In the genomic region with DNA sequence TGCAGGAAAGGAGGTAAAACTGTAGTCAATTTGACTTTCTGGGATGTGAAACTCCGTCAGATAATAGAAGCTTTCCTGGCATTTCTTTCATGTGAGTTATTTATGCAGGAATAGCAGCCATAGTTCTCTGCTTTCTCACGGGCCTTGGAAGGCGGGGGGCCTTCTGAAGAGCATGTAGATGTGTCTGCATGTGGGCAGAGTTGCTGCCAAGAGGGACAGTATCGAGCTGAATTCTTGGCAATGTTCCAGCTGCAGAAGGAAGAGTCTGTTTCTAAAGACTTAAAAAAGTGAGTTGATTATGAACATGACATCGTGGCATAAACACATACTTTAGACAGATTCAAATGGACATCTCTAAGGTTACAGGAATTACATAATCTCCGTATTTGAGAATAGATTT, we compare ENCODE assay signal across 16 mouse cellular contexts.
A peak's percentile ranks its signal among the peaks of the same experiment; 100 is the strongest.
DNase-seq lines count a peak whose midpoint lies in the region; ATAC-seq lines count a peak whose summit lies in the region.
"Had no signal": no experiment of that assay in that cellular context is flagged by ENCODE, and none has a peak within 500 bp of the region (broad histone marks: within the 10 kb centered on the region; RNA-seq: fewer than 3 reads in every experiment).

No protein-coding gene starts in this region.

- no peak overlapping the region for H3K4me3 ChIP-seq in hindbrain, embryonic 16.5 days (ENCODE audit: low read length)
- no peak overlapping the region for H3K4me3 ChIP-seq in hindbrain, embryonic 12.5 days
- H3K4me3 ChIP-seq: embryonic facial prominence, embryonic 12.5 days; heart, embryonic 12.5 days; midbrain, embryonic 13.5 days had no signal

- H3K4me1 ChIP-seq in hindbrain, embryonic 16.5 days (ENCODE audit: control insufficient read depth, insufficient read depth, low read depth, low read length), result no peaks in the 10 kb centered on the region
- H3K4me1 ChIP-seq in hindbrain, embryonic 12.5 days, result no peaks in the 10 kb centered on the region

- WGBS in hindbrain, embryonic 16.5 days, result 35% methylated on average over 6 of the region's 6 CpGs
- 58% methylated on average over 6 of the region's 6 CpGs for WGBS in hindbrain, embryonic 12.5 days

- no peak overlapping the region for H3K4me2 ChIP-seq in hindbrain, embryonic 16.5 days (ENCODE audit: low read length)
- H3K4me2 ChIP-seq in hindbrain, embryonic 12.5 days (replicated peaks), result no peak overlapping the region
- H3K4me2 ChIP-seq: embryonic facial prominence, embryonic 12.5 days; heart, embryonic 12.5 days; midbrain, embryonic 13.5 days had no signal

- H3K9me3 ChIP-seq in hindbrain, embryonic 16.5 days (ENCODE audit: control insufficient read depth, low read length), result no peaks in the 10 kb centered on the region
- H3K9me3 ChIP-seq in hindbrain, embryonic 12.5 days (replicated peaks), result no peaks in the 10 kb centered on the region
- H3K9me3 ChIP-seq: embryonic facial prominence, embryonic 12.5 days; heart, embryonic 12.5 days; midbrain, embryonic 13.5 days had no signal

- peak; percentile 11 for DNase-seq in lung, postnatal 10 days
- no peak for DNase-seq in lung, postnatal 36 days
- DNase-seq in frontal cortex, postnatal 10 days (ENCODE audit: low spot score in 2 of 2), result peak; percentile 5 to 22
- peak; percentile 43 for DNase-seq in retina, postnatal 1 day
- DNase-seq in spleen, postnatal 10 days (ENCODE audit: low spot score in 2 of 2), result no peak
- DNase-seq: adrenal gland, postnatal 36 days; cerebellum, adult 8-10 months; kidney, postnatal 25 days; spleen, adult 18-20 months had no signal

- no peaks in the 10 kb centered on the region for H3K36me3 ChIP-seq in hindbrain, embryonic 16.5 days (ENCODE audit: control insufficient read depth, insufficient read depth, low read length)
- H3K36me3 ChIP-seq in hindbrain, embryonic 12.5 days, result no peaks in the 10 kb centered on the region
- H3K36me3 ChIP-seq: embryonic facial prominence, embryonic 12.5 days; heart, embryonic 12.5 days; midbrain, embryonic 13.5 days had no signal

- no peaks in the 10 kb centered on the region for H3K27me3 ChIP-seq in hindbrain, embryonic 16.5 days (replicated peaks; ENCODE audit: control insufficient read depth, insufficient read depth, low read length)
- H3K27me3 ChIP-seq in hindbrain, embryonic 12.5 days, result no peaks in the 10 kb centered on the region
- H3K27me3 ChIP-seq: embryonic facial prominence, embryonic 12.5 days; heart, embryonic 12.5 days; midbrain, embryonic 13.5 days had no signal

- ATAC-seq in hindbrain, embryonic 16.5 days, result 0 out of 2 replicates have a peak, but pooled peaks have one; percentile 30
- no peak for ATAC-seq in hindbrain, embryonic 12.5 days (ENCODE audit: low FRiP score)
- ATAC-seq: forebrain, embryonic 16.5 days; midbrain, embryonic 13.5 days had no signal

- no peak overlapping the region for H3K27ac ChIP-seq in hindbrain, embryonic 16.5 days (ENCODE audit: low read depth, low read length)
- H3K27ac ChIP-seq in hindbrain, embryonic 12.5 days, result no peak overlapping the region
- H3K27ac ChIP-seq: embryonic facial prominence, embryonic 12.5 days; liver, embryonic 14.5 days; midbrain, embryonic 13.5 days had no signal

- no peak overlapping the region for H3K9ac ChIP-seq in hindbrain, embryonic 16.5 days (ENCODE audit: low read depth, low read length)
- no peak overlapping the region for H3K9ac ChIP-seq in hindbrain, embryonic 12.5 days
- H3K9ac ChIP-seq: embryonic facial prominence, embryonic 12.5 days; heart, embryonic 12.5 days; liver, embryonic 14.5 days; midbrain, embryonic 13.5 days had no signal

Comparison
In these comparisons a context has a peak if more than half of its experiments do, and no peak if none do; other contexts are left out.
1. DNase-seq: peak in lung, postnatal 10 days (single experiment), frontal cortex, postnatal 10 days (2 of 2) and retina, postnatal 1 day (single experiment); none in lung, postnatal 36 days (single experiment) and spleen, postnatal 10 days (0 of 2).